Mouse (Mus musculus) midbrain, embryonic 11.5 days (tissue): ENCODE measurements around the gene Madcam1. TPM values are rescaled to one million over a fixed set of nuclear protein-coding genes. Genes with fewer than 3 reads are reported as not detected.

ENCODE experiments used
- polyA plus RNA-seq: library from polyadenylated mRNA; unstranded; fragments of >200 nt; fragmentation: Nextera tagmentation; extraction: Ambion mirVana; gene quantifications from 2 replicates; pipeline ENCODE4 v1.2.1, GENCODE M21; 2014

The Madcam1 gene
- polyA plus RNA-seq, 1 experiment from 2014 or later = 1.2 TPM

Other genes starting within 250 kb of the Madcam1 start
- not detected in 2 replicates for gene Vmn2r83, start 195.8 kb upstream of the Madcam1 start, polyA plus RNA-seq
- gene Plpp2, start 130.8 kb upstream of the Madcam1 start, polyA plus RNA-seq = 10.5 and 13.4 TPM in 2 replicates
- gene Mier2, start 109.4 kb upstream of the Madcam1 start, polyA plus RNA-seq = 33.0 and 41.8 TPM in 2 replicates
- not detected in 2 replicates for gene Theg, start 77.2 kb upstream of the Madcam1 start, polyA plus RNA-seq
- gene C2cd4c, start 50.5 kb upstream of the Madcam1 start, polyA plus RNA-seq = 0.10 and 0.12 TPM in 2 replicates
- 11.4 and 13.0 TPM in 2 replicates for gene Shc2, start 26.6 kb upstream of the Madcam1 start, polyA plus RNA-seq
- gene Odf3l2, start 18.8 kb upstream of the Madcam1 start, polyA plus RNA-seq = not detected in 2 replicates
- gene Tpgs1, start 4.8 kb downstream of the Madcam1 start, polyA plus RNA-seq = 65.5 and 69.6 TPM in 2 replicates
- 149 and 178 TPM in 2 replicates for gene Cdc34, start 17.6 kb downstream of the Madcam1 start, polyA plus RNA-seq
- gene Gzmm, start 24.5 kb downstream of the Madcam1 start, polyA plus RNA-seq = 0.27 and 0.58 TPM in 2 replicates
- 576 and 580 TPM in 2 replicates for gene Bsg, start 39.9 kb downstream of the Madcam1 start, polyA plus RNA-seq
- 0.22 TPM in 2 replicates for gene Hcn2, start 52.1 kb downstream of the Madcam1 start, polyA plus RNA-seq
- gene Polrmt, start 82.0 kb downstream of the Madcam1 start, polyA plus RNA-seq = 28.5 and 31.2 TPM in 2 replicates
- gene Fgf22, start 90.5 kb downstream of the Madcam1 start, polyA plus RNA-seq = 0.08 and 0.32 TPM in 2 replicates
- 69.9 and 81.9 TPM in 2 replicates for gene Rnf126, start 102.4 kb downstream of the Madcam1 start, polyA plus RNA-seq
- gene Fstl3, start 112.7 kb downstream of the Madcam1 start, polyA plus RNA-seq = 0.60 and 1.2 TPM in 2 replicates
- 0.10 and 0.40 TPM in 2 replicates for gene Prss57, start 126.4 kb downstream of the Madcam1 start, polyA plus RNA-seq
- gene Palm, start 129.0 kb downstream of the Madcam1 start, polyA plus RNA-seq = 109 and 129 TPM in 2 replicates
- 0.41 TPM in 1 of 2 replicates, not detected in the other for gene Misp, start 156.4 kb downstream of the Madcam1 start, polyA plus RNA-seq
- 147 and 176 TPM in 2 replicates for gene Ptbp1, start 189.9 kb downstream of the Madcam1 start, polyA plus RNA-seq
- 11.9 and 12.1 TPM in 2 replicates for gene Prtn3, start 209.9 kb downstream of the Madcam1 start, polyA plus RNA-seq
- gene Plppr3, start 210.1 kb downstream of the Madcam1 start, polyA plus RNA-seq = 112 and 117 TPM in 2 replicates
- gene Elane, start 221.7 kb downstream of the Madcam1 start, polyA plus RNA-seq = 0.18 TPM in 1 of 2 replicates, not detected in the other
- gene Cfd, start 226.3 kb downstream of the Madcam1 start, polyA plus RNA-seq = not detected in 2 replicates
- 39.7 and 45.7 TPM in 2 replicates for gene Med16, start 244.4 kb downstream of the Madcam1 start, polyA plus RNA-seq
- 20.6 and 25.6 TPM in 2 replicates for gene Gm26602, start 246.3 kb downstream of the Madcam1 start, polyA plus RNA-seq